Mouse (Mus musculus): ENCODE results near the gene Rgs3. TPM values are rescaled to one million over a fixed set of nuclear protein-coding genes. Genes with fewer than 3 reads are reported as not detected.

The Rgs3 gene
- polyA plus RNA-seq, 1 experiment from 2014 or later: 58.5 TPM

GRCm38 (mm10) chr4:62651179-62651760 is 91.6 kb downstream of the Rgs3 start:
- Histone ChIP-seq H3K36me3 (peaks cover 7% of the 10 kb centered on the region; the same call in 1 of the 2 replicates), H3K27ac (replicated peaks) (no peak overlapping the region), H3K27me3 (no peaks in the 10 kb centered on the region), H3K4me3 (no peak overlapping the region), H3K9me3 (no peaks in the 10 kb centered on the region), H3K9ac (replicated peaks) (no peak overlapping the region), H3K4me1 (no peaks in the 10 kb centered on the region), H3K4me2 (replicated peaks) (no peak overlapping the region)
- WGBS: 57% methylated on average over 7 of the region's 7 CpGs
- ATAC-seq (ENCODE audit: low FRiP score, low read depth): no peak

- H3K4me2 ChIP-seq (replicated peaks): no peak overlapping the region
- H3K36me3 ChIP-seq: peaks cover 12% of the 10 kb centered on the region; the same call in 1 of the 2 replicates
- no peak overlapping the region for H3K4me3 ChIP-seq
- no peak overlapping the region for H3K27ac ChIP-seq (replicated peaks)
- H3K9me3 ChIP-seq: no peaks in the 10 kb centered on the region
- no peaks in the 10 kb centered on the region for H3K27me3 ChIP-seq
- no peak overlapping the region for H3K9ac ChIP-seq (replicated peaks)
- ATAC-seq (ENCODE audit: low FRiP score, low read depth): no peak
- H3K4me1 ChIP-seq: no peaks in the 10 kb centered on the region
- WGBS: 78% methylated on average over 4 of the region's 4 CpGs
Measured at GRCm38 (mm10) chr4:62652215-62652614, 92.6 kb downstream of the Rgs3 start.

DNA sequence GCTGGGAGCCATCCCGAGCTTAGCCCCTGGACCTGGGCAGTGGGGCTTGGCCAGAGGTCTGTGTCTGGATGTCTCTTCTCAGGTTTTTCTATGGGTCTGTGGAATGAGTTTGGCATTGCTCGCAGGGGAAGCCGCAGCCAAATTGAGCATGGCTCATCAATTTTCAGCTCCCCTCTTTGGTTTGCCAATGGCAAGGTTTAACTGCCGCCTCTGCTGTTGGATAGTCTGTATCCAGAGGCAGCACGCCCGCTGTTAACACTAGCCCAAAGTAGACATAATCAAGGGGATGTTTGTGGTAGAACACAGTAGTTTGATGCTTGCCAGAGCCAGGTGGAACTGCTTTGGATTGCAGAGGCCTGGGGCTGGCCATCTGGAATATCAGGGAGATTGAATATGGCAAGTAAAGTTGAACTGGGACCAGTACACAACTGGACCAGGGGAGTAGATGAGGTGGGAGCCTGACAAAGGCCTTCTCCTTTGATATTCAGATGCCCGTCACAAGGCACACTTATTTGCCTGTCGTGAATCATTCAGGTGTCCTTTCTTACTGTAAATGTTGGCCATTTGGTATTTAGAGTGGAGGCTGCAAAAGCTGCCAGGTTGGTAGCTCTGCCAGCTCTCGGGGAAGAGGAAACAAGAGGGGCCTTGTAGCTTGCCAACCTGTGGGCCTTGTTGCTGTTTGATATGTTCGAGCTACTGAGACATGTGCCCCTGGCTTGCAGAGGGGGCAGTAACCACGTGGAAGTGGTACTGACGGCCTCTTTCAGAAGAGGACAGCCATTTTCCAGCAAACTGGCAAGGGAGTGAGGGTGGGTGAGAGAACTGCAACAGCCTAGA is 93.5 kb downstream of the Rgs3 start:
- WGBS: 90% methylated on average over 12 of the region's 12 CpGs
- H3K4me1 ChIP-seq: no peaks in the 10 kb centered on the region
- H3K36me3 ChIP-seq: peaks cover 10% of the 10 kb centered on the region; the same call in 1 of the 2 replicates
- H3K4me2 ChIP-seq (replicated peaks): no peak overlapping the region
- no peaks in the 10 kb centered on the region for H3K27me3 ChIP-seq
- H3K27ac ChIP-seq (replicated peaks): no peak overlapping the region
- H3K4me3 ChIP-seq: no peak overlapping the region
- ATAC-seq (ENCODE audit: low FRiP score, low read depth): no peak
- H3K9ac ChIP-seq (replicated peaks): no peak overlapping the region
- H3K9me3 ChIP-seq: no peaks in the 10 kb centered on the region

- ATAC-seq (ENCODE audit: low FRiP score, low read depth): no peak
- Histone ChIP-seq H3K9ac (replicated peaks) (no peak overlapping the region), H3K4me1 (peaks cover 4% of the 10 kb centered on the region), H3K27ac (replicated peaks) (no peak overlapping the region), H3K4me2 (replicated peaks) (no peak overlapping the region), H3K36me3 (peaks cover 10% of the 10 kb centered on the region; the same call in 1 of the 2 replicates), H3K9me3 (no peaks in the 10 kb centered on the region), H3K27me3 (no peaks in the 10 kb centered on the region), H3K4me3 (no peak overlapping the region)
- WGBS: 95% methylated on average over 5 of the region's 5 CpGs
Measured at GRCm38 (mm10) chr4:62653922-62654661, 94.4 kb downstream of the Rgs3 start.

DNA sequence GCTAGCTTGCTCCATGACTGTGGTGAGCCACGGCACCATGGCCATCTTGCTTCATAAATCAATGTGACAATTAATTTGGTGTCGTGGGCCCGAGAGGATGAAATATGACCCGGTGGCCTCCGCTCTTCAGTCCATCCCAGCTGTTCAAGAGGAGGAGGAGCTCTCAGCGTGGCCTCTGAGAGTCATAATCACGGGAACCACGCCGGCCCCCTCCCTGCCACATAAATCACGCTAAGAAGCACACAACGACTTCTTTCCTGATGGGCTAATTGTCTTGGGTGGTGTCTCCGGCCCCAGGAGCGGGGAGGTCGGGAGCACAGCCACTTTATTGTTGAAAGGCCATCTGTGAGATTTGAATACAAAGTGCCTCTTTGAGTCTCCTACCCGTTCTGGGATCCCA is 99.6 kb downstream of the Rgs3 start:
- Histone ChIP-seq H3K27ac (replicated peaks) (no peak overlapping the region), H3K4me1 (peaks cover 45% of the 10 kb centered on the region), H3K9me3 (no peaks in the 10 kb centered on the region), H3K27me3 (no peaks in the 10 kb centered on the region), H3K4me2 (replicated peaks) (no peak overlapping the region), H3K9ac (replicated peaks) (no peak overlapping the region), H3K36me3 (0 out of 2 replicates have a peak, but pooled peaks cover 6% of the 10 kb centered on the region), H3K4me3 (no peak overlapping the region)
- 43% methylated on average over 15 of the region's 15 CpGs for WGBS
- no peak for ATAC-seq (ENCODE audit: low FRiP score, low read depth)

DNA sequence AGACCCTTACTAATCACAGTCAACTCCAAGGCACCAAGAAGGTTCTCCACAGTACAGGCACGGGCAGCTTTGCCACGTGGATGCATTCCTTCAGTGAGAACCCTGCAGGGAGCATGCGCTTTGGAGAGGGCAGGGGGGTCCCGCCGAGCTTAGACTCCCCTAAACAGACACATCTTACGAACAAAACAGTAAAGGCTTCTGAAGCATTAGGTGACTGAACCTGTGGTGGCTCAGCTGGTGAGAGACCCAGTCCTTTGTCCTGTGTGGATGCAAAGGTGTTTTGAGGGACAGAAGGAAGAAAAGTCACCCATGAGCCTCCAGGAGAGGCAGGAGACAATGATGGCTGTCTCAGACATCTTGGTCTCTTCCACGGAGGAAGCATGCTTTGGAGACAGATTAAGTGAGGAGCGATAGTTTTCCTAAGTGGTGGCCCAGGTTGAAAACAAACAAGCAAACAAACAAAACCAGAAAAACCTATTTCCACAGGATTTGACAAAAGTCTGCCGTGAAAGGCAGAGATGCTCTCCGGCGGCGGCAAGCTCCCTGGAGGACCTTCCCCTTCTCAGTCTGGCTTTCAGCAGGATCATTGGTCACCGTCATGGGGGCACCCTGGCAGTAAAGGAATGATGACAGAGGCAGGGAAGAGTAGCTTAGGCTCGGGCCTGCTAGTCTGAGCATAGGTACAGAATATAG is 100.4 kb downstream of the Rgs3 start:
- Histone ChIP-seq H3K36me3 (0 out of 2 replicates have a peak, but pooled peaks cover 6% of the 10 kb centered on the region), H3K4me3 (no peak overlapping the region), H3K27ac (replicated peaks) (peak overlapping the region; percentile 71), H3K9ac (replicated peaks) (no peak overlapping the region), H3K27me3 (no peaks in the 10 kb centered on the region), H3K4me1 (peaks cover 45% of the 10 kb centered on the region), H3K4me2 (replicated peaks) (peak overlapping the region; percentile 25), H3K9me3 (no peaks in the 10 kb centered on the region)
- ATAC-seq (ENCODE audit: low FRiP score, low read depth): no peak
- 9% methylated on average over 14 of the region's 14 CpGs for WGBS

- 0 out of 2 replicates have a peak, but pooled peaks cover 6% of the 10 kb centered on the region for H3K36me3 ChIP-seq
- H3K4me1 ChIP-seq: peaks cover 45% of the 10 kb centered on the region
- peak overlapping the region; percentile 25 for H3K4me2 ChIP-seq (replicated peaks)
- no peak overlapping the region for H3K9ac ChIP-seq (replicated peaks)
- 0% methylated on average over 3 of the region's 3 CpGs for WGBS
- H3K27ac ChIP-seq (replicated peaks): peak overlapping the region; percentile 71
- H3K27me3 ChIP-seq: no peaks in the 10 kb centered on the region
- H3K4me3 ChIP-seq: no peak overlapping the region
- H3K9me3 ChIP-seq: no peaks in the 10 kb centered on the region
- ATAC-seq (ENCODE audit: low FRiP score, low read depth): peak; percentile 74
Measured at GRCm38 (mm10) chr4:62660554-62660864, 100.9 kb downstream of the Rgs3 start.

DNA sequence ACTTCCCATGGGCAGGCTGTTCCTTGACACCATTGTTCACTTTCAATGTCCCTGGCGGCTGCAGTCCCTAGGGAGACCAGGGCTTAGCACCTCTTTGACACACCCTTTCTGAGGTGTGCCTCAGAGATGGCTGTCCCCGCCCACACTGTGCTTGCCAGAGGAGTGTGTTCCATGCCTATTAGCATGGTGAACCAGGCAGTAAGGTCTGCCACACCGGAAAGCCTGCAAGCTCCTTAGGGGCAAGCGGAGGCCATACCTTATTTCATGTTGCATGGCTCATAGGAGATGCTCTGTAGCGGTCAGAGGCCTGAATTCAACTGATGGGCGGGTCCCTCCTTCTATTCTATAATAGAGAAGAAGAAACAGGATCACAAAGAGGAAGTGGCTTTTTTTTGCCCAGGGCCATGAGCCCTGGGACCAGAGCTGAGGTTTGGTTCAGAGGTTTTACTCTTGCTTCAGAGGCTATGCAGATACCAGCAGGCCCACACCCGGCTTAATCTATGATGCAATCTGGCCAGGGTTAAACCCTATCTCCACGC is 101.7 kb downstream of the Rgs3 start:
- 71% methylated on average over 8 of the region's 8 CpGs for WGBS
- ATAC-seq (ENCODE audit: low FRiP score, low read depth): 0 out of 2 replicates have a peak, but pooled peaks have one; percentile 3
- Histone ChIP-seq H3K4me3 (no peak overlapping the region), H3K27me3 (no peaks in the 10 kb centered on the region), H3K27ac (replicated peaks) (peak overlapping the region; percentile 49; the same call in 1 of the 2 replicates), H3K4me2 (replicated peaks) (no peak overlapping the region), H3K9me3 (no peaks in the 10 kb centered on the region), H3K36me3 (0 out of 2 replicates have a peak, but pooled peaks cover 6% of the 10 kb centered on the region), H3K9ac (replicated peaks) (no peak overlapping the region), H3K4me1 (peaks cover 45% of the 10 kb centered on the region)

- Histone ChIP-seq H3K4me1 (peaks cover 45% of the 10 kb centered on the region), H3K27ac (replicated peaks) (peak overlapping the region; percentile 73)
- WGBS: 14% methylated on average over 6 of the region's 6 CpGs
Measured at GRCm38 (mm10) chr4:62663348-62663747, 103.7 kb downstream of the Rgs3 start.

GRCm38 (mm10) chr4:62665842-62666241 is 106.2 kb downstream of the Rgs3 start:
- no peaks in the 10 kb centered on the region for H3K27me3 ChIP-seq
- no peak overlapping the region for H3K27ac ChIP-seq (replicated peaks)
- no peaks in the 10 kb centered on the region for H3K9me3 ChIP-seq
- no peak overlapping the region for H3K4me2 ChIP-seq (replicated peaks)
- no peaks in the 10 kb centered on the region for H3K36me3 ChIP-seq
- 83% methylated on average over 2 of the region's 2 CpGs for WGBS
- H3K4me1 ChIP-seq: peaks cover 24% of the 10 kb centered on the region
- no peak for ATAC-seq (ENCODE audit: low FRiP score, low read depth)
- H3K9ac ChIP-seq (replicated peaks): no peak overlapping the region
- H3K4me3 ChIP-seq: no peak overlapping the region

More at GRCm38 (mm10) chr4:62663348-62663747, 103.7 kb downstream of the Rgs3 start:
- Histone ChIP-seq H3K4me3 (no peak overlapping the region), H3K9me3 (no peaks in the 10 kb centered on the region), H3K27me3 (no peaks in the 10 kb centered on the region), H3K4me2 (replicated peaks) (peak overlapping the region; percentile 17; the same call in 1 of the 2 replicates), H3K36me3 (no peaks in the 10 kb centered on the region), H3K9ac (replicated peaks) (no peak overlapping the region)
- ATAC-seq (ENCODE audit: low FRiP score, low read depth): peak; percentile 69

GRCm38 (mm10) chr4:62668666-62669065 is 109.0 kb downstream of the Rgs3 start:
- no peak for ATAC-seq (ENCODE audit: low FRiP score, low read depth)
- Histone ChIP-seq H3K27me3 (peaks cover 8% of the 10 kb centered on the region; the same call in 1 of the 2 replicates), H3K9me3 (no peaks in the 10 kb centered on the region), H3K4me3 (no peak overlapping the region), H3K4me1 (peaks cover 13% of the 10 kb centered on the region), H3K27ac (replicated peaks) (no peak overlapping the region), H3K4me2 (replicated peaks) (no peak overlapping the region), H3K36me3 (no peaks in the 10 kb centered on the region), H3K9ac (replicated peaks) (no peak overlapping the region)
- 93% methylated on average over 8 of the region's 8 CpGs for WGBS

Data from midbrain, embryonic 12.5 days (tissue).